Mouse (Mus musculus): ENCODE data around the gene Tes3-ps. TPM values are rescaled to one million over a fixed set of nuclear protein-coding genes. Genes with fewer than 3 reads are reported as not detected.

Tes3-ps gene
- polyA plus RNA-seq, 1 experiment from 2014 or later, result 0.76 TPM

DNA sequence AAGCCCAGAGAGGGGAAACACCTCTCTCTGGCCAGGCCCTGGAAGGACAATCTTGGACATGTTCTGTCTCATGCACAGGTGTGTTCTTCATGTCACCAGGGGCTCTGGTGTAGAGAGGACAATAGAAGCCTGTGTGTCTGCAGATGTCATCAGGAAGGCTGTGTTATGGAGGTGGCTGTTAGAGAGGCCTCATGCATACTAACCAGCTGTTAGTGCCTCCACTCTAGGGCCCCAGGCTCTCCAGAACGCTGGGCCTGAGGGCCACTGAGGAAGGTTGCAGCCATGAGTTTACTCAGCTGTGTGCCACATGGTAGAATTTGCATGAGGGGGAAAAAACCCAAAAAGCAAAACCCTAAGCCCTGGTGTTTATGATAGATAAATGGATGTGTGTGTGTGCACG lies 25.5 kb upstream of the Tes3-ps start:
- ATAC-seq (ENCODE audit: low FRiP score, low TSS enrichment), result no peak
- no peaks in the 10 kb centered on the region for H3K27me3 ChIP-seq (ENCODE audit: insufficient read depth, low read length)
- no peak overlapping the region for H3K27ac ChIP-seq (ENCODE audit: low read length)
- H3K9ac ChIP-seq (replicated peaks; ENCODE audit: low read length), result no peak overlapping the region
- no peaks in the 10 kb centered on the region for H3K9me3 ChIP-seq (ENCODE audit: low read length)
- H3K4me2 ChIP-seq (replicated peaks; ENCODE audit: low read depth, low read length), result no peak overlapping the region
- peaks cover 10% of the 10 kb centered on the region for H3K36me3 ChIP-seq (ENCODE audit: insufficient read depth, low read length)
- H3K4me1 ChIP-seq (ENCODE audit: insufficient read depth, low read length), result no peaks in the 10 kb centered on the region
- WGBS, result 61% methylated on average over 2 of the region's 2 CpGs
- H3K4me3 ChIP-seq (ENCODE audit: low read length), result no peak overlapping the region

DNA sequence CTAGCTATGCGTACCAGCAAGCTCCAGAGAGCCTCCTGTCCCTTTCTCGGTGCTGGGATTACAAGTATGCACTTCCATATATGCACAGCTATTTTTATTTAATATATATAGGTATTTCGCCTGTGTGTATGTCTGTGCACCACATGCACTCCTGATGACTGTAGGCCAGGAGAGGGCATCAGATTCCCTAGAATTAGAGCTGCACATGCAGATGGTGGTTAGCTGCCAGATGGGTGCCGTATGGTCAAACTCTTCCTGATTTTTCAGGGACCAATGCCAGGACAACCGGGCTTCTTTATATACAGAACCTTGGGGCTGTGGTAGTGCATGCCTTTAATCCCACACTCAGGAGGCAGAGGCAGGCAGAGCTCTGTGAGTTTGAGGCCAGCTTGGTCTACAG lies 24.1 kb upstream of the Tes3-ps start:
- WGBS, result 88% methylated on average over 5 of the region's 5 CpGs
- no peak for ATAC-seq (ENCODE audit: low FRiP score, low TSS enrichment)
- no peak overlapping the region for H3K27ac ChIP-seq (ENCODE audit: low read length)
- no peaks in the 10 kb centered on the region for H3K4me1 ChIP-seq (ENCODE audit: insufficient read depth, low read length)
- H3K36me3 ChIP-seq (ENCODE audit: insufficient read depth, low read length), result peaks cover 10% of the 10 kb centered on the region
- no peaks in the 10 kb centered on the region for H3K27me3 ChIP-seq (ENCODE audit: insufficient read depth, low read length)
- H3K9me3 ChIP-seq (ENCODE audit: low read length), result no peaks in the 10 kb centered on the region
- no peak overlapping the region for H3K9ac ChIP-seq (replicated peaks; ENCODE audit: low read length)
- no peak overlapping the region for H3K4me3 ChIP-seq (ENCODE audit: low read length)
- H3K4me2 ChIP-seq (replicated peaks; ENCODE audit: low read depth, low read length), result no peak overlapping the region

DNA sequence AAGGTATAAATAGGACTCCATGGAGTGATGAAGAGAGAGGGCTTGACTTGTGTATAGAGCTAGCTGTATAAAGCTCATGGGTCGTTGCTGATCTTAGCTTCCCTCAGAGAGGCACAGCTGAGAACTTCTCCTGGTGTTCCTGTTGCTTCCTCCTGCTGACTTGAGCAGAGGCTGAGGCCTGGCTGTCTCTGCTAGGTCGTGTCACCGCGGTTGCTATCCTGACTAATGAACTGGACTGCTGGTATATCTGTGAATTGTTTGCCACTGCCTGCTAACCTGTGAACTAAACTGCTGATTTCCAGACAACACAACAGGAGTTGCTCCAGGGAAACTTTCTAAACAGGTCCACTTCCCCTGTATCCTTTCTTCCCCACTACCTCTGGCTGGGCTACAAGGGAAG lies 22.8 kb upstream of the Tes3-ps start:
- 88% methylated on average over 4 of the region's 4 CpGs for WGBS
- Histone ChIP-seq H3K27me3 (ENCODE audit: insufficient read depth, low read length) (no peaks in the 10 kb centered on the region), H3K4me2 (replicated peaks; ENCODE audit: low read depth, low read length) (no peak overlapping the region), H3K9ac (replicated peaks; ENCODE audit: low read length) (no peak overlapping the region), H3K4me1 (ENCODE audit: insufficient read depth, low read length) (no peaks in the 10 kb centered on the region), H3K36me3 (ENCODE audit: insufficient read depth, low read length) (no peaks in the 10 kb centered on the region), H3K9me3 (ENCODE audit: low read length) (no peaks in the 10 kb centered on the region), H3K4me3 (ENCODE audit: low read length) (no peak overlapping the region), H3K27ac (ENCODE audit: low read length) (no peak overlapping the region)
- no peak for ATAC-seq (ENCODE audit: low FRiP score, low TSS enrichment)

DNA sequence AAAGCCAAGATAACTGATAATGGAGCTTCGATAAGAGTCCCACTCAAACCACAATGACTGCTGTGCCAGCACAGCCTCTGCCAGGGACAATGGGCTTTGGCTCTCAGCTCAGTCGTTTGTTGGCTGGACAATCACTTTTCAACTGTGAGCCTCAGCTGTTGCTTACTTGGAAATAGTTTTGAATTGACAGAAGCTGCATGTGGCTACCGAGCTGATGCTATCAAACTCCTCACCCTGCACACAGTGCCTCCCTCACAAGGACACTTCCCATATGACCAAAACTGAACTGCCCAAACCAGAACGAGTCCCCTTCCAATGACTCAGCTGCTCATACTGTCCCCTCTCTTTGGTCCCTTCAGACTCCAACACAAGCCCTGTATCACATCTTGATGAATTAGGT lies 22.3 kb upstream of the Tes3-ps start:
- no peaks in the 10 kb centered on the region for H3K36me3 ChIP-seq (ENCODE audit: insufficient read depth, low read length)
- no peak for ATAC-seq (ENCODE audit: low FRiP score, low TSS enrichment)
- no peak overlapping the region for H3K4me2 ChIP-seq (replicated peaks; ENCODE audit: low read depth, low read length)
- no peaks in the 10 kb centered on the region for H3K27me3 ChIP-seq (ENCODE audit: insufficient read depth, low read length)
- no peaks in the 10 kb centered on the region for H3K4me1 ChIP-seq (ENCODE audit: insufficient read depth, low read length)
- no peak overlapping the region for H3K27ac ChIP-seq (ENCODE audit: low read length)
- 84% methylated on average over 4 of the region's 4 CpGs for WGBS
- no peak overlapping the region for H3K9ac ChIP-seq (replicated peaks; ENCODE audit: low read length)
- H3K9me3 ChIP-seq (ENCODE audit: low read length), result no peaks in the 10 kb centered on the region
- no peak overlapping the region for H3K4me3 ChIP-seq (ENCODE audit: low read length)

DNA sequence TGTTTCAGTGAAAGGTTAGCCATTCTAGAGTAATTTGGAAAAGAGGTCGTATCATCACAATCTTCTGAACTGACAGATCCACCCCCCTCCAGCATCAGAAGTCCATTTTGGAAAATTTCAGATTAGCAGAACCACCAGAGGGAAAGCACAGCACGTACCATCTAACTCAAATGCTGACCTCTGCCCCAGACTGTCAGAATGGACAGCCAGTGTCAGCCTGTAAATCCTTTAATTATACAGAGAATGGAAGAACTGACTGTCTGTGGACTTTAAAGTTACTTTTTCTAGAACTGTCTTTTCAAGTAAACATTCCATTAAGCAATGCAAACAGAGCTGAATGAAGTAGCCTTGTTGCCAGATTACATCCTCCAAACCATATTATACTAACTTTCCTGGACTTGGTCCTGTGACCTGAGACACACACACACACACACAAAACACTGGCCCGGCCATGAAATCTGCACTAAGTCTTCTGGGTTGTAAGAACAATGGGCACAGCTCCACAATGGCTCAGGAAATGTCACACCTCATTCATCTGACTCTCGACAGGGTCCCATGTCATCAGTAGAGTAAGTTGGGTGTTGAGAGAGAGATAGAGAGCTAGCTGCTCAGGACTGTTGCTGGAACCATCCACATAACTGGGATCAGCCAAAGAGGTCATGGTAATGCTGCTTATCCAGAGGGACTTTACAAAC lies 21.0 kb upstream of the Tes3-ps start:
- no peak overlapping the region for H3K9ac ChIP-seq (replicated peaks; ENCODE audit: low read length)
- ATAC-seq (ENCODE audit: low FRiP score, low TSS enrichment), result no peak
- 70% methylated on average over 4 of the region's 4 CpGs for WGBS
- H3K4me2 ChIP-seq (replicated peaks; ENCODE audit: low read depth, low read length), result no peak overlapping the region
- H3K4me3 ChIP-seq (ENCODE audit: low read length), result no peak overlapping the region
- H3K4me1 ChIP-seq (ENCODE audit: insufficient read depth, low read length), result no peaks in the 10 kb centered on the region
- no peaks in the 10 kb centered on the region for H3K9me3 ChIP-seq (ENCODE audit: low read length)
- H3K36me3 ChIP-seq (ENCODE audit: insufficient read depth, low read length), result no peaks in the 10 kb centered on the region
- H3K27ac ChIP-seq (ENCODE audit: low read length), result no peak overlapping the region
- H3K27me3 ChIP-seq (ENCODE audit: insufficient read depth, low read length), result no peaks in the 10 kb centered on the region

DNA sequence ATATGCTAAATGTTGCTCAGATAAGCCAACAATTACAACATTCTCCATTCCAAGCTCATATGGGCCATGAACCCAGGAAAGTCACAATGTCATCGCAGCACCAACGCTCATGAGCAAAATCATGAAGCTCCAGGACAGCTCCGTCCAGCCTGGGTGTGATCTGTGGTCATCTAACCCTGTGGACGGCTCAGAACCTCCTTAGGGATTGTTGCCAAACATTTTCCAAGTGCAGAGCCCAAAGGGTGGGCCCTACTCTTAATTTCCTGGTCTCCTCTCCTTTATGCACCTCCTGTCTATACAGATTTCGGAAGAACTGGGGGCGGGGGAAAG lies 20.5 kb upstream of the Tes3-ps start:
- H3K27me3 ChIP-seq (ENCODE audit: insufficient read depth, low read length), result no peaks in the 10 kb centered on the region
- H3K4me1 ChIP-seq (ENCODE audit: insufficient read depth, low read length), result no peaks in the 10 kb centered on the region
- no peak overlapping the region for H3K9ac ChIP-seq (replicated peaks; ENCODE audit: low read length)
- H3K27ac ChIP-seq (ENCODE audit: low read length), result no peak overlapping the region
- no peaks in the 10 kb centered on the region for H3K9me3 ChIP-seq (ENCODE audit: low read length)
- WGBS, result 94% methylated on average over 6 of the region's 6 CpGs
- no peak for ATAC-seq (ENCODE audit: low FRiP score, low TSS enrichment)
- H3K4me2 ChIP-seq (replicated peaks; ENCODE audit: low read depth, low read length), result no peak overlapping the region
- H3K36me3 ChIP-seq (ENCODE audit: insufficient read depth, low read length), result no peaks in the 10 kb centered on the region
- no peak overlapping the region for H3K4me3 ChIP-seq (ENCODE audit: low read length)

DNA sequence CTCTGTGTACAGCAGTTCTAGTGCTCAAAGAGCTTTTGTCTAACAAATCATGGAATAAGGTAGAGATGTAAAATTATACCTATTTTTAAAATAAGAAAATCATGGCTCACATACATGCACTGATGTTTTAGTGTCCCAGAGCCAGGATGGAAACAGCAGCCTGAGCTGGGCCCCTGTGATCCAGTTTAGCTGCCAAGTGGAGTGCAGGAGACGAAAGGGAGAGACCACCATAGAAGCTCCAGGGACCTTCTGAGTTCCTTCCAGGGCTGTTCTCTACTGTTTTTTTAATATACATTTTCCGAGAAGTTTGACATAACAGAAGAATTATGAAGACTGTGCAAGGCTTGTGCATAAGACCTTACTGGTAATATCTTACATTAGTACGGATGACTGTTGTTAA lies 15.2 kb upstream of the Tes3-ps start:
- H3K4me1 ChIP-seq (ENCODE audit: insufficient read depth, low read length), result no peaks in the 10 kb centered on the region
- H3K36me3 ChIP-seq (ENCODE audit: insufficient read depth, low read length), result no peaks in the 10 kb centered on the region
- H3K27me3 ChIP-seq (ENCODE audit: insufficient read depth, low read length), result no peaks in the 10 kb centered on the region
- no peak overlapping the region for H3K4me2 ChIP-seq (replicated peaks; ENCODE audit: low read depth, low read length)
- H3K4me3 ChIP-seq (ENCODE audit: low read length), result no peak overlapping the region
- WGBS, result 75% methylated on average over 3 of the region's 3 CpGs
- H3K27ac ChIP-seq (ENCODE audit: low read length), result peak overlapping the region; percentile 56; the same call in 1 of the 2 replicates
- H3K9me3 ChIP-seq (ENCODE audit: low read length), result no peaks in the 10 kb centered on the region
- ATAC-seq (ENCODE audit: low FRiP score, low TSS enrichment), result no peak
- no peak overlapping the region for H3K9ac ChIP-seq (replicated peaks; ENCODE audit: low read length)

DNA sequence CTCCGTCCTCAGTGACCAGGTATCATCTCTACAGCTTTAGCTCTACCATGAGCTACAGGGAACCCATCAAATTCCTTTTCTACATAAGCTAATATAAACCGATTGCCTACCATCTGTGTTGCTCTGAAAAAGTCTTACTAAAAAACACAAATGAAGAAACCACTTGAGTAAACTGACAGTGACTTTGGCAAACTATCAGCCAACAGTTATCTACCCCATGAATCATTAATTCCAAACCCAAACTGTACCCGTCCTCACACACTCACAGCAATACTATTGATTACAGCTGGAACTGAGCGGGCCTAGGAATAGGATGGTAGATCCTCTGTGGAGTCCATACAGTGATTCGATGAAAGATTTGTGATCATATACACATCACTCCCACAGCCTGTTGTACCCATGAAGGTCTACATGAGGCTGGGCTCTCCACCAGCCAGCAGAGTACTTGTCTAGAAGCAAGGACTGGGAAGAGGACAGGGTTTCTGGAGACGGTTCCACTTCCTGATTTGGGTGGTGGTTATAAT lies 14.2 kb upstream of the Tes3-ps start:
- no peaks in the 10 kb centered on the region for H3K27me3 ChIP-seq (ENCODE audit: insufficient read depth, low read length)
- 87% methylated on average over 6 of the region's 6 CpGs for WGBS
- no peak overlapping the region for H3K27ac ChIP-seq (ENCODE audit: low read length)

DNA sequence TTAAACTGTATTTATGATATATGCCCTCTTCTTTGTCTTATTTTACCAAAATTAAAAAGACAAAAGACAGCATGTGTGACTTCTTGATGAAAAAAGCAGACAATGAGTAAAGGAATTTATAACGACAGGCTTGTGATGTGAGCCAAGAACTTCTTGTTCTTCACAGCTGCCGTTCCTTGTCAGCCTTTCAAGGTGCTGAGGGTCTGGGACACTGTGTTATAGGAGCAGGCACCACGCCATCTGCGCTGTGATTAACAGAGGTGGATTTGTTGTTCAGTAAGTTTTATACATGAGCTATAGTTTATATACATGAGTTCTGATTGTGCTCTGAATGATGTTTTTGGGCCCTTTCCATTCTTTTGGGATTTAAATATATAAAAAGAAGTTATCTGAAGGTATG lies 13.7 kb upstream of the Tes3-ps start:
- Histone ChIP-seq H3K9ac (replicated peaks; ENCODE audit: low read length) (no peak overlapping the region), H3K27ac (ENCODE audit: low read length) (no peak overlapping the region)

More for the DNA sequence above, 14.2 kb upstream of the Tes3-ps start:
- H3K36me3 ChIP-seq (ENCODE audit: insufficient read depth, low read length), result no peaks in the 10 kb centered on the region
- no peak overlapping the region for H3K4me2 ChIP-seq (replicated peaks; ENCODE audit: low read depth, low read length)
- no peak for ATAC-seq (ENCODE audit: low FRiP score, low TSS enrichment)
- H3K9me3 ChIP-seq (ENCODE audit: low read length), result no peaks in the 10 kb centered on the region
- no peak overlapping the region for H3K9ac ChIP-seq (replicated peaks; ENCODE audit: low read length)
- no peak overlapping the region for H3K4me3 ChIP-seq (ENCODE audit: low read length)
- H3K4me1 ChIP-seq (ENCODE audit: insufficient read depth, low read length), result no peaks in the 10 kb centered on the region

DNA sequence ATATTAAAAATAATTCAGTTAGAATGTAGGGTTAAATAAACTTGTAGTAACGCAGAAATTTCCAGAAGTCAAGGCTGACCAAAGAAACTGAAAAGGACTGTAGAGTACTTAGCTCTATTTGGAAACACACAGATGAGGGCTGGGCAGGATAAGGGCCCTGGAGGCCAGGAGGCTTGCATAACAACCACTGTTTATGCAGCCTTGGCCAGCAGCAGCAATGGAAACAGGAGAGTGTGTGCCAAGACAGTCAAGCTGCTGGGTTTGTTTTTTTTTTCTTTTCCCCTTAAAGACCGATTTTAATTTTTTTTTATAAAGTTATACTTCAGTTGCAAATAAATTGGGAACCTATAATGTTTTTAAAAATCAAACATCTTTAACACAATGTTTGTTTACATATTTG lies 13.1 kb upstream of the Tes3-ps start:
- ATAC-seq (ENCODE audit: low FRiP score, low TSS enrichment), result no peak

More for the DNA sequence above, 13.7 kb upstream of the Tes3-ps start:
- no peaks in the 10 kb centered on the region for H3K4me1 ChIP-seq (ENCODE audit: insufficient read depth, low read length)
- 82% methylated on average over 4 of the region's 4 CpGs for WGBS
- no peaks in the 10 kb centered on the region for H3K36me3 ChIP-seq (ENCODE audit: insufficient read depth, low read length)
- H3K4me3 ChIP-seq (ENCODE audit: low read length), result no peak overlapping the region
- no peaks in the 10 kb centered on the region for H3K9me3 ChIP-seq (ENCODE audit: low read length)
- no peak overlapping the region for H3K4me2 ChIP-seq (replicated peaks; ENCODE audit: low read depth, low read length)
- H3K27me3 ChIP-seq (ENCODE audit: insufficient read depth, low read length), result no peaks in the 10 kb centered on the region
- ATAC-seq (ENCODE audit: low FRiP score, low TSS enrichment), result no peak

More for the DNA sequence above, 13.1 kb upstream of the Tes3-ps start:
- 64% methylated on average over 2 of the region's 2 CpGs for WGBS
- no peak overlapping the region for H3K4me3 ChIP-seq (ENCODE audit: low read length)
- no peak overlapping the region for H3K9ac ChIP-seq (replicated peaks; ENCODE audit: low read length)
- no peak overlapping the region for H3K4me2 ChIP-seq (replicated peaks; ENCODE audit: low read depth, low read length)
- H3K27me3 ChIP-seq (ENCODE audit: insufficient read depth, low read length), result no peaks in the 10 kb centered on the region
- no peak overlapping the region for H3K27ac ChIP-seq (ENCODE audit: low read length)
- H3K4me1 ChIP-seq (ENCODE audit: insufficient read depth, low read length), result no peaks in the 10 kb centered on the region
- no peaks in the 10 kb centered on the region for H3K36me3 ChIP-seq (ENCODE audit: insufficient read depth, low read length)
- H3K9me3 ChIP-seq (ENCODE audit: low read length), result no peaks in the 10 kb centered on the region
